ENCODE assay signal across 1 mouse cellular context in the genomic region with DNA sequence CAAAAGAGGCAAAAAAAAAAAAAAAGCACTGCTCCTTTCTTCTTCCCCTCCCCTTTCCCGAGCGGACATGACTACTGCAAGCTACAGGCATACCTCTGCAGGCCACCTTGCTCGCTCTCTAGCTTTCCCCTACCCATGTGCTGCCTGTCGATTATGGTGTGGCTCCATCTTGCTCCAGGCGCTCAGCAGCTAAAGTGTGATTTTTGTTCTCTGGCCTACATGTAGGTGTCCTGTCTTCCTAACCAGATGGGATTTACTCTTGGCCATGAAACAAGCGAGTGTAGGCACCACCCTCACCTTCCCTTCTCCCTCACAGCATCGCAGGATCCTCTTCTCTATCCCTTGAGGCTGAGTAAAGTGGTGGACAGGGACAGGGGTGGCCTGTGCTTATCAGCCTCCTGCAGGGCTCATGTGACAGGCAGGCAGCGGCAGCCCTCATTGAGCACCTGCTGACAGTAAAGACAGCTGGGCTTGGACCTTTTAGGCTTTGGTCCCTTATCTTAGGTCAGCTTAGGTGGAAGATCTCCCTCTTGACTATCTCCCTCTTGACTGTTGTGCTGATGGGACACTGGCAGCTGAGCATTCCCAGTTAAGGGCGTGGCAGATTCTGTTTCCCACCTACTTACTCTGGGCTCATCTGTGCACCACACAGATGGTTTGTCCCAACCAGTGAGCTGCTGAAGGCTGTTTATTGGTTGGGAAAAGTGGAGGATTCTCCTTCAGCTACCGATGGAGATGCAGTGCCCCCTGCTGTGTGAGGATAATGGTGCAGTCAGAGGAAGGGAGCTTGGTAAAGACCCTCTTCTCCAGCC.
TF ChIP-seq lines count a peak whose summit lies in the region.

No protein-coding gene starts in this region.

TF ChIP-seq in CH12.LX, 34 proteins besides CTCF, POLR2A, EP300 and RAD21:
- TF ChIP-seq ZMIZ1 (IDR thresholded peaks at IDR 0.05; ENCODE audit: low read depth, low read length) (no peak), SMC3 (IDR thresholded peaks at IDR 0.05; ENCODE audit: low read depth, low read length) (peak; percentile 41), TCF12 (IDR thresholded peaks at IDR 0.05; ENCODE audit: low read depth, low read length) (no peak)
